Mouse (Mus musculus) spleen, adult 2 months (tissue): ENCODE results near the gene Psat1.

Source experiments
- CTCF ChIP-seq: fragments of 200-500 bp; IDR thresholded peaks from 2 replicates; pipeline ENCODE4 v1.5.1; 2011; ENCODE audit warnings: mild to moderate bottlenecking, inconsistent platforms; ENCODE audit not compliant: insufficient read depth, insufficient read length, insufficient replicate concordance; ENCODE audit errors: extremely low read depth
- POLR2A ChIP-seq: fragments of 200-500 bp; IDR thresholded peaks from 2 replicates; pipeline ENCODE4 v1.6.1; 2011; ENCODE audit warnings: low read depth, low read length, inconsistent platforms

GRCm38 (mm10) chr19:15983739-15984344 lies 36.7 kb upstream of the Psat1 start:
- TF ChIP-seq POLR2A: no peak
- TF ChIP-seq CTCF: no peak
